Mouse (Mus musculus) heart, postnatal 25 days (tissue): ENCODE measurements around the gene Clic4. TPM values are rescaled to one million over a fixed set of nuclear protein-coding genes. Genes with fewer than 3 reads are reported as not detected.
"Not testable (repeated sequence)": the region's sequence is repeated elsewhere in the genome, so short reads cannot be mapped to it uniquely, and the experiment has no call there.

Experiments
- DNase-seq: peaks from one replicate; pipeline ENCODE4 v3.0.0; 2022; ENCODE audit warnings: low spot score
- intact Hi-C: fragments of 180-260 bp; cut with DNase I; formaldehyde crosslinking; loops from one replicate; pipeline ENCODE4 v1.15.1; 2025
- total RNA-seq, 2 experiments: library from RNA; stranded (reverse); gene quantifications; 2 replicates each; pipeline ENCODE4 v1.2.3; 2021

Gene Clic4
- total RNA-seq, 2 experiments from 2014 or later, result 249 to 269 TPM

- no peak for DNase-seq
- intact Hi-C loops, result loop anchor here (2.0 to 5.0 kb wide), 2 partner anchors 52 to 186 kb away; no protein-coding TSS in a partner anchor
Measured at GRCm38 (mm10) chr4:135204666-135205065, 67.9 kb downstream of the Clic4 start.

DNA sequence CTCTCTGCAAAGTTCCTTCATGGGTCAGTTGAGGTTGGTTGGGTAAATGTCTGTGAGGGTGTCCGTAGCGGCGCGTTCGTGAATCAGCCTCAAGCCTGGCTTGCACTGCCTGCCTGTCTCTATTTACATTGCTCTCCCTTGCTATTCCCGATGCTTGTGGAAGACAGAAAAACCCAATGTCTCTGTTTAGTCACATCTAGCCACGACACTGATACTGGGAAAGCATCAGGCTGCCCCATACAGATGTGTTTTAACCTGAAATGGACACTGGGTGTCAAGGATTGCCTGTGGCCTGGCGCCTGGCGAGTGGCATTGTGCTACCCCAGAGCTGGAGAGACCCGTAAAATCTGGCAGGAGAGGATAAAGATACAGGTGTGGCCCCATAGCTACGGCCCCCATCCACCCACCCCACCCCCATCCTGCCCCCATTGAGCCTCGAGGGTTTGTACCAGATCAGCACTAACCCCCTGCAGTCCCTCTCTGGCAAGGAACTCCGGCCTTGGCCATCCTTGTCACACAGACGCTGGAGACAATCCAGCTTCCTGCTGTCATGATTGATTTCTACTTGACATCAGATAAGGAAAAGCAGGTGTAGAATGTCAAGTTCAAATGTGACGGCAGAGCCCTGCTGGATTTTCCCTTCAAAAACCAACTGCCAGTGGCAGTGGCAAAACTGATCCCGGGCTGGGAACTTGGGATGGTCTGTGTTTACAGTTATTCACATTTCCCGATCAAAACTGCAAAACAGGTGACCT lies 68.6 kb downstream of the Clic4 start:
- no peak for DNase-seq
- intact Hi-C loops, result loop anchor here (2.0 to 5.0 kb wide), 2 partner anchors 52 to 185 kb away; no protein-coding TSS in a partner anchor

DNA sequence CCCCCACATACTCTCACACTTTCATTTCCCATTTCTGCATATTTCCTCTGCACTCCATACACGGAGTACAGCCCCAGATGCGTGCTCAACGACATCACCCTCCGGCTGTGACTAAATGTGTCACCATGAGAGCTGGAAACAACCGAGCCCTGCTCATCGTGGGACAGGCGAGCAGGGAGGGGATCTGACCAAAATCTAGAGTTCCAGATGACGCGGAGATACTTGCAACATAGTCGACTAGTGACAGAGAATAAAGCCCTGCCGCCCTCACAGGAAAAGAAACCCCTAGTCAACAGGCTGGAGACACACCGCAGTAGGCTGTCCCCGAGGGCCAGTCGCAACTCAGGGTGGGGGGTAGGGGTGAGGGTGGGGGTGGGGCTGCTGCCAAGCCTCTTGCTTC lies 69.3 kb downstream of the Clic4 start:
- peak; percentile 26 for DNase-seq
- intact Hi-C loops, result loop anchor here (5.0 kb wide), 1 partner anchor 51 kb away; no protein-coding TSS in a partner anchor

DNA sequence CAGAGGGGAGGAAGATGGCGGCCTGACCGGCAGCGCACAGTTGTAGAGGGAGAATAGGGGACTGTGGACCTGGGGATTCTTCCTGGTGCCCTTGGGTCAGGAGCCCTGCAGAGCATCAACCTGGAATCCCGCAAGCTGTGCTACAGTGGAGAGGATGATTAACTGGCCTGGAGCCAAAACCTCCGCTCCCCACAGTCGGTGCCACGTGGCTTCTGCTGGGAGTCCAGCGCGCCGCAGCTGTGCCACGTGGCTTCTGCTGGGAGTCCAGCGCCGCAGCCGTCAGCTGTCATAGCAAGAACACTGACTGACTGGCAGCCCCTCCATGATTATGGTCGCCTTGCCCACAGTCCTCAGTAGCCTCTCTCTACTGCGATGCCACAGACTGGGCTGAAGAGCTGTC lies 70.8 kb downstream of the Clic4 start:
- intact Hi-C loops, result loop anchor here (5.0 kb wide), 1 partner anchor 49 kb away; no protein-coding TSS in a partner anchor
- DNase-seq, result no peak

- intact Hi-C loops, result no loop called here
- no peak for DNase-seq
Measured at GRCm38 (mm10) chr4:135197857-135198256, 74.8 kb downstream of the Clic4 start.

DNA sequence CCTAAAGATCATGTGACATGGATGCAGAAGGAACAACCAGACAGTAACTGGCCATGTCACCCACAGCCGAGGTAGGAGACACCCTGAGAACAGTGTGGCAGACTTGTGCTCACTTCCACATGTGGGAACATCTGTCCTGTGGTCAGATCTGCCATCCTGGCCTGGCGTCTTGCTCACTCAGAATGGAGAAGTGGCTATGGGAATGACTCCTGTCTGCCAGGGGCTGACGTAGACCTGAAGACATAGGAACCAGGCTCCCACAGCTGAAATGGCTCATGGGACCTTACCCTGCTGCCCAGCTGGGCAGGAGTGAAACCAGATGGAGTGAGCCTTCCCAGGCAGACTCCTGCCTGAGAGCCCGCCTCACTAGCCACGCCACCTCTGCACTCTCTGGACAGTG lies 79.8 kb downstream of the Clic4 start:
- intact Hi-C loops, result loop anchor here (5.0 kb wide), 1 partner anchor 131 kb away; no protein-coding TSS in a partner anchor
- DNase-seq, result no peak

GRCm38 (mm10) chr4:135191604-135192003 lies 81.0 kb downstream of the Clic4 start:
- DNase-seq, result no peak
- intact Hi-C loops, result loop anchor here (5.0 kb wide), 1 partner anchor 129 kb away; no protein-coding TSS in a partner anchor

GRCm38 (mm10) chr4:135191185-135191584 lies 81.4 kb downstream of the Clic4 start:
- intact Hi-C loops, result loop anchor here (5.0 kb wide), 1 partner anchor 129 kb away; no protein-coding TSS in a partner anchor

DNA sequence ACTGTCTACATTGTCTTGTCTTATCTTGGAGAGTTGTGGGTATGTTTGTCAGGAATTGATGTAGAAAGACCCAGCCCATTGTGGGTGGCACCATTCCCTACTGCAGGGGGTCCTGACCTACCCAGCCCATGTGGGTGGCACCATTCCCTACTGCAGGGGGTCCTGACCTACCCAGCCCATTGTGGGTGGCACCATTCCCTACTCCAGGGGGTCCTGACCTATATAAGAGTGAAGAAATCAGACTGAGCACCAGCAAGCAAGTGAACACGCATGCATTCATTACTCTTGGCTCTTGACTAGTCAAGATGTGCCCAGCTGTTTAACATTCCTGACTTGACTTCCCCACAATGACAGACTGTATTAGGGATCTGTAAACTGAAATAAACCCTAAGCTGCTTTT lies 82.2 kb downstream of the Clic4 start:
- DNase-seq, result no peak
- intact Hi-C loops, result loop anchor here (5.0 kb wide), 1 partner anchor 128 kb away; no protein-coding TSS in a partner anchor

More at GRCm38 (mm10) chr4:135191185-135191584, 81.4 kb downstream of the Clic4 start:
- DNase-seq, result no peak

- DNase-seq, result peak; percentile 37
- intact Hi-C loops, result loop anchor here (5.0 kb wide), 1 partner anchor 127 kb away; no protein-coding TSS in a partner anchor
Measured at GRCm38 (mm10) chr4:135189452-135190008, 83.1 kb downstream of the Clic4 start.

- intact Hi-C loops, DNase-seq: not testable (repeated sequence)
Measured at GRCm38 (mm10) chr4:135184277-135184676, 88.3 kb downstream of the Clic4 start.

DNA sequence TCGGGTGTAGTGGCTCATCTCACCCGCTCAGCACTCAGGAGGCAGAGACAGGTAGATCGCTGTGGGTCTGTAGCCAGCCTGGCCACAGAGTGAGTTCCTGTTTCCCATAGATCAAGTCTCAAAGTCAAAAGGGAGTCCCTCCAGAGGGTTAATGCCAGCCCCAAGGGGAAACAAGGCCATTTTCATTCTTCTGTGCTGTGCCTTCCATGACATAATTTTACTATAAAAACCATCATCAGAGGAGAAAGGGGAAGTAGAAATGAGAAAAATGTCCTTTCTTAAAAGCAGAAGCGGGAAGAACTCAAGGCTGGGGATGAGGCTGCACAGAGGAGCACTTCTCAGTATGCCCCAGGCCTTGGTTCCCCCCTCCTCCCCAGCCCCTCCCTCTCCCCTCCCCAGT lies 90.8 kb downstream of the Clic4 start:
- intact Hi-C loops, result no loop called here
- DNase-seq, result no peak

DNA sequence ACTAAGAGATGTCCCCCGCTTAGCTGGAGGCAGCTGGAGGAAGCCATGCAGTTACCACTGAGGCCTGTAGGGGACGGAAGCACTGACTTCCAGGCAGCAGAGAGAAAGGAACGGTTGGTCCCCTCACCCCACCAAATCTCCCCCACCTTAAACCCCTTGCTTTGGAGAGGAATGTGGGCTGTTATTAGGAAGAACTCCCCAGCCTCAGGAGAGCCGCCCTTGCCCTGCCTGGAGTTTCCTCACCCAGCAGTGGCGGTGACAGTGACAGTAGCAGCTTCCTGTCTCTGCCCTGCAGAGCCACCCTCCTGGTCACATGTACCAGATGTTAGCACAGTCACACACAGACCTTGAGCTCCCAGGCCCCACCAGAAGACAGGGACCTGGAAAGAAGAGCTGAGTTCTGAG lies 93.5 kb downstream of the Clic4 start:
- no peak for DNase-seq
- intact Hi-C loops, result no loop called here

GRCm38 (mm10) chr4:135177568-135177967 lies 95.0 kb downstream of the Clic4 start:
- intact Hi-C loops, result no loop called here
- DNase-seq, result no peak

DNA sequence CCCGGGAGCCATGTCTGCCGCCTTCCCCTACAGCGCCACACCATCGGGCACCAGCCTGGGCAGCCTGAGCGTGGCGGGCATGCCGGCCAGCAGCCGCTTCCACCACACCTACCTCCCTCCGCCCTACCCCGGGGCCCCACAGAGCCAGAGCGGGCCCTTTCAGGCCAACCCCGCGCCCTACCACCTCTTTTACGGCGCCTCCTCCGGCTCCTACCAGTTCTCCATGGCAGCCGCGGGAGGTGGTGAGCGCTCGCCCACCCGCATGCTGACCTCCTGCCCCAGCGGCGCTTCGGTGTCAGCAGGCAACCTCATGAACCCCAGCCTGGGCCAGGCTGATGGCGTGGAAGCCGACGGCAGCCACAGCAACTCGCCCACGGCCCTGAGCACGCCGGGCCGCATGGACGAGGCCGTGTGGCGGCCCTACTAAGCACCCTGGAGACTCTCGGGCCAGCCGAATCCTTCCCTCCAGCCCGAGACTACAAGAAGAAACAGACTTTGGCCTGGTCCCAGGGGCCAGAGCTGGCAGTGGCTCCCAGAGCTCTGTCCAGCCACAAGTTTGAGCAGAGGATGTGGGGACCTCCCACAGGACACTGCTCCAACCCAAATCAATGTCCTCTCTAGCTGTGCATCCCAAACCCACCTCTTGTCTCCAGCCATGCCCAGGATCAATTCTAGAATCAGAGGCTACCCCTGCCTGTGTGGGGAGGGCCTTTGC lies 97.1 kb downstream of the Clic4 start:
- intact Hi-C loops, result no loop called here
- no peak for DNase-seq

DNA sequence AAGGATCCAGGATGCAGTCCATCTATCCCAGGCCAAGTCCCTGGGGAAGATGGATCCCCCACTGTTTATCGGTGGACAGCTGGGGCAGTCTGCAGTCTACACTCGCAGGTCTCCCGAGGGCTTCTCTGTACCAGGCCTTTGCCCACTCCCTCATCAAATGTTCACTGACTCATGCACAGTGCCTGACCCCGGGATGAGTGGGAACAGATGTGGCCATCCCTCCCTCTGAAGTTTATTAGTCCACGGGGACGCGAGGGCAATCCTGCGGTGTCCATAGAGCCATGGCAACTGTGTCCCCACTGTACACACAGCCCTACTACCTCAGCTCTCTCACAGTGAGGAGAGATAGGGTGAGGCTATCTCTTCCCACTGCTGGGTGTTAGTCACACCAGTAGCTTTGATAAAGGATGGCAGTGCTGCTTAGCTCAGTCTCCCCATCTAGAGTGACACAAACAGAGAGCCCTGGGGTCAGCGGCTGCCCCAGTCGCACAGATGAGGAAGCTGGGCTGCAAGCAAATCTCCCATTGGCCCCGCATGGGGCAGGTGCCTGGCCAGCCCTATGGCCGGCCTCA lies 101.2 kb downstream of the Clic4 start:
- DNase-seq, result no peak

DNA sequence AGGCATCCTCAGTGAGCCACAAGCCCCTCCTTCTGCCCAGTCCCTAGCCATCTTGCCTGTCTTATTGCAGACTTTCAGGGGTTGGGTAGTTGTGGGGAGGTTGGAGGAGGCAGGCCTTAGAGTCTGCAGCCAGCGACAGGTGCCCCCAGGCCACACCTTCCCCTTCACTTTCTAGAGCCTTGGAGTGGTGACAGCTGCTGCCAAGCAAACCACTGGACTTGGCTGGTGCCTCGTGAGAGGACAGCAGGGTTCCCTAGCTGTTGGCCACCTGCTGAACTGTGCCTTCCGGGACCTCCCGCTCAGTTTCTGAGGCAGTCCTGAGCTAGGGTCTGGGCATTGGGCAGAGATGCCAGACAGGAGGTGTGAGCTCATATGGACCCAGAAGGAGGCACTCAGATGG lies 103.1 kb downstream of the Clic4 start:
- intact Hi-C loops, result no loop called here
- DNase-seq, result no peak

More for the DNA sequence above, 101.2 kb downstream of the Clic4 start:
- intact Hi-C loops, result no loop called here

DNA sequence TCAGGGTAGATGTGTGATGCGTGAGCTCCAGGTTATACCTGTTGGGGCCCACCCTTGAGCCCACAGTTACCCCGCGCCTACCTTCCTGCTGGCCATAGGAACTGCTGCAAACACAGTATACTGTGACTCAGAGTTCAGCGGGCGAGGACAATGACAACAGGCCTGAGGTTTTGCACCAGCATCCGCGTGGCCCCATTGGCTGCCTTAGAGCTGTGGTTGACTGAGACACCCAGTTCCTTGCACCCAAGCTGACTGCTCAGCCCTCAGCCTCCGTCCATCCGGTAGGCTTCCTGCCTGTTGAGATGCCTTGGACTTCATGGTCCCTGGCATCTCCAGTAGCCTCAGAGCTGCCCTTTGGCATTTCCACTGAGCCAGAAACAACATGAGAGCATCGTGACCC lies 103.5 kb downstream of the Clic4 start:
- intact Hi-C loops, result no loop called here
- no peak for DNase-seq

DNA sequence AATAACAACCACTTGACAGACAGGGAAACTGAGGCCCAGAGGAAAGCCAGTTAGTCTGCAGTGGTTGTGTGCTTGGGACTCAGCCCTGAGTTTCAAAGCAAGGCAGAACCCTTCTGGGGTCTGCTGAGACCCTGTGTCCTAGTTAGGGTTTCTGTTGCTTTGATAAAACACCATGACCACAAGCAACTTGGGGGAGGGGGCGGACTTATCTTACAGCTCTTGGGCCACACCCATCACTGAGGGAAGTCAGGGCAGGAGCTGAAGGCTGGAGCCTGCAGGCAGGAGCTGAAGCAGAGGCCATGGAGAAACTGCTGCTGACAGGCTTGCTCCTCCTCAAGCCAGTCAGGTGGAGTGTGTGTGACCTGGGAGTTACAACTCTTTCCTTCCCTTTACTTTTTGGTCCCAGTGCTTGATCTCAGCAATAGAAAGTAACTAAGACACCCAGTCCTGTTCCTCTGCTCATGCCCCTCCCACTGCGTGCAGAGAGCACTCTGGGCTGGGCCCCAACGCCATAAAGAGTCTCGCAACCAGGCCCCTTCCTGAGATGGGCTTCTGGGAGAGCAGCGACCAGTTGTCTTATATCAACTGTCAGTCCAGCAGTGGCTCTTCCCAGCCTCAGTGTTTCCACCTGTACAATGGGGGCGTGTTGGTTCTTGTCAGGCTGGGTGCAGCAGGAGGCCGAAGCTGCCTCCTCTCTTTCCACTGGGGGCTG lies 104.6 kb downstream of the Clic4 start:
- intact Hi-C loops, result no loop called here
- no peak for DNase-seq
